Mouse (Mus musculus) small intestine, adult 2 months (tissue): ENCODE measurements around the gene Olfr1406. TPM values are rescaled to one million over a fixed set of nuclear protein-coding genes. Genes with fewer than 3 reads are reported as not detected.

Source experiments
- H3K27ac ChIP-seq: fragments of 200-500 bp; 2 replicates; pipeline ENCODE4 v1.5.1; 2012; ENCODE audit warnings: low read depth, low read length, control low read depth, inconsistent platforms; ENCODE audit not compliant: insufficient read depth
- H3K27me3 ChIP-seq: fragments of 200-500 bp; 2 replicates; pipeline ENCODE4 v1.6.1; 2012; ENCODE audit warnings: mild to moderate bottlenecking, moderate library complexity, low read length, inconsistent platforms; ENCODE audit not compliant: control insufficient read depth, insufficient read depth
- H3K36me3 ChIP-seq: fragments of 200-500 bp; 2 replicates; pipeline ENCODE4 v1.6.1; 2012; ENCODE audit warnings: mild to moderate bottlenecking, low read length, control low read depth, inconsistent platforms; ENCODE audit not compliant: control insufficient read depth, insufficient read depth
- H3K4me1 ChIP-seq: fragments of 200-500 bp; 2 replicates; pipeline ENCODE4 v1.6.1; 2012; ENCODE audit warnings: low read length, inconsistent platforms, mixed read lengths; ENCODE audit not compliant: control insufficient read depth, insufficient read depth, insufficient read length
- H3K4me3 ChIP-seq: fragments of 200-500 bp; 2 replicates; pipeline ENCODE4 v1.5.1; 2012; ENCODE audit warnings: low read depth, mild to moderate bottlenecking, control low read depth, inconsistent platforms, low read length, moderate library complexity
- CTCF ChIP-seq: fragments of 200-500 bp; IDR thresholded peaks from 2 replicates; pipeline ENCODE4 v1.5.1; 2012; ENCODE audit warnings: low read depth, mild to moderate bottlenecking, control low read depth, inconsistent platforms, low read length, moderate library complexity, mixed read lengths; ENCODE audit not compliant: insufficient replicate concordance, insufficient read length; ENCODE audit errors: extremely low read depth
- POLR2A ChIP-seq: fragments of 200-500 bp; IDR thresholded peaks from 2 replicates; pipeline ENCODE4 v1.6.1; 2012; ENCODE audit warnings: low read depth, mild to moderate bottlenecking, control low read depth, inconsistent platforms, low read length, moderate library complexity
- WGBS: fragments of 180-500 bp; shearing (Covaris S2); methylation state at CpG from one replicate; pipeline ENCODE4 v1.1.7; 2018; 5-methylcytosine and 5-hydroxymethylcytosine counted together
- polyA plus RNA-seq: library from polyadenylated mRNA; depleted of rRNA; stranded (reverse); fragments of >200 nt; gene quantifications from 2 replicates; pipeline ENCODE4 v1.2.3, GENCODE M21; 2012; rRNA removed

Gene Olfr1406
- polyA plus RNA-seq, 1 experiment = not detected

GRCm38 (mm10) chr1:173174154-173174842 lies 16.1 kb downstream of the Olfr1406 start:
- Histone ChIP-seq H3K27ac (no peak overlapping the region), H3K27me3 (no peaks in the 10 kb centered on the region), H3K4me1 (no peaks in the 10 kb centered on the region), H3K36me3 (no peaks in the 10 kb centered on the region), H3K4me3 (no peak overlapping the region)
- no peak for TF ChIP-seq CTCF
- no peak for TF ChIP-seq POLR2A

- H3K36me3 ChIP-seq = no peaks in the 10 kb centered on the region
- no peaks in the 10 kb centered on the region for H3K27me3 ChIP-seq
- 62% methylated on average over 2 of the region's 2 CpGs for WGBS
- H3K4me1 ChIP-seq = no peaks in the 10 kb centered on the region
- TF ChIP-seq CTCF = no peak
- no peak within 1 kb of the TSS for H3K4me3 ChIP-seq
- H3K27ac ChIP-seq = no peak within 1 kb of the TSS
These were observed 53.2 kb downstream of the Olfr1406 start, which contains the start of gene Olfr1408 for GRCm38 (mm10) chr1:173137274-173137673. Gene Olfr1408, minus strand, starts transcription at chr1:173137374.

Other genes with a start within 250 kb of the Olfr1406 start
- gene Olfr16, start 240.2 kb downstream of the Olfr1406 start, polyA plus RNA-seq = not detected in 2 replicates
- not detected in 2 replicates for gene Olfr1408, start 53.3 kb downstream of the Olfr1406 start, polyA plus RNA-seq
- not detected in 2 replicates for gene Olfr218, start 7.2 kb upstream of the Olfr1406 start, polyA plus RNA-seq
- gene Olfr1404, start 21.8 kb upstream of the Olfr1406 start, polyA plus RNA-seq = not detected in 2 replicates
- not detected in 2 replicates for gene Fcer1a, start 36.6 kb upstream of the Olfr1406 start, polyA plus RNA-seq
- gene Olfr418, start 75.4 kb upstream of the Olfr1406 start, polyA plus RNA-seq = not detected in 2 replicates
- 32.4 and 79.5 TPM in 2 replicates for gene Mptx2, start 87.1 kb upstream of the Olfr1406 start, polyA plus RNA-seq
- gene Ackr1, start 143.1 kb upstream of the Olfr1406 start, polyA plus RNA-seq = 7.9 and 11.1 TPM in 2 replicates
- 1.4 and 1.5 TPM in 2 replicates for gene Aim2, start 160.2 kb upstream of the Olfr1406 start, polyA plus RNA-seq
- gene Cadm3, start 177.1 kb upstream of the Olfr1406 start, polyA plus RNA-seq = 3.8 and 4.9 TPM in 2 replicates